Mouse (Mus musculus) testis, adult 2 months (tissue): ENCODE measurements around the gene Clcn6. TPM values are rescaled to one million over a fixed set of nuclear protein-coding genes. Genes with fewer than 3 reads are reported as not detected.

ENCODE experiments used
- H3K27ac ChIP-seq: fragments of 200-500 bp; 2 replicates; pipeline ENCODE4 v1.5.1; 2012; ENCODE audit warnings: low read depth, low read length; ENCODE audit not compliant: control insufficient read depth, insufficient read depth
- H3K27me3 ChIP-seq: fragments of 200-500 bp; 2 replicates; pipeline ENCODE4 v1.6.1; 2012; ENCODE audit warnings: mild to moderate bottlenecking, low read length, moderate library complexity; ENCODE audit not compliant: control insufficient read depth, insufficient read depth
- H3K36me3 ChIP-seq: fragments of 200-500 bp; 2 replicates; pipeline ENCODE4 v1.6.1; 2012; ENCODE audit warnings: mild to moderate bottlenecking, low read length; ENCODE audit not compliant: control insufficient read depth, insufficient read depth
- H3K4me1 ChIP-seq: fragments of 200-500 bp; 2 replicates; pipeline ENCODE4 v1.6.1; 2012; ENCODE audit warnings: low read length; ENCODE audit not compliant: control insufficient read depth, insufficient read depth
- H3K4me3 ChIP-seq: fragments of 200-500 bp; 2 replicates; pipeline ENCODE4 v1.5.1; 2012; ENCODE audit warnings: low read depth, mild to moderate bottlenecking, low read length, moderate library complexity, mixed read lengths; ENCODE audit not compliant: control insufficient read depth
- CTCF ChIP-seq: fragments of 200-500 bp; IDR thresholded peaks from 2 replicates; pipeline ENCODE4 v1.5.1; 2012; ENCODE audit warnings: low read depth, mild to moderate bottlenecking, inconsistent platforms, low read length, moderate library complexity; ENCODE audit not compliant: control insufficient read depth, insufficient read depth, insufficient replicate concordance
- POLR2A ChIP-seq: fragments of 200-500 bp; IDR thresholded peaks from 2 replicates; pipeline ENCODE4 v1.6.1; 2012; ENCODE audit warnings: low read depth, mild to moderate bottlenecking, inconsistent platforms, low read length, moderate library complexity; ENCODE audit not compliant: control insufficient read depth
- polyA plus RNA-seq: library from polyadenylated mRNA; depleted of rRNA; stranded (reverse); fragments of >200 nt; gene quantifications from 2 replicates; pipeline ENCODE4 v1.2.3, GENCODE M21; 2012

Gene Clcn6
- polyA plus RNA-seq, 1 experiment: 12.7 TPM

GRCm38 (mm10) chr4:148035440-148035839, 3.2 kb downstream of the Clcn6 start:
- H3K27me3 ChIP-seq: no peaks in the 10 kb centered on the region
- no peak for TF ChIP-seq POLR2A
- TF ChIP-seq CTCF: no peak
- H3K27ac ChIP-seq: no peak overlapping the region
- no peak overlapping the region for H3K4me3 ChIP-seq
- H3K4me1 ChIP-seq: peaks cover 9% of the 10 kb centered on the region
- H3K36me3 ChIP-seq: no peaks in the 10 kb centered on the region

GRCm38 (mm10) chr4:148033858-148034410, 4.7 kb downstream of the Clcn6 start:
- Histone ChIP-seq H3K27me3 (no peaks in the 10 kb centered on the region), H3K4me1 (peaks cover 4% of the 10 kb centered on the region), H3K27ac (no peak overlapping the region), H3K4me3 (no peak overlapping the region), H3K36me3 (no peaks in the 10 kb centered on the region; the same call in 1 of the 2 replicates)
- TF ChIP-seq POLR2A (no peak), CTCF (no peak)

GRCm38 (mm10) chr4:148030506-148030905, 8.1 kb downstream of the Clcn6 start:
- no peaks in the 10 kb centered on the region for H3K4me1 ChIP-seq
- no peak overlapping the region for H3K4me3 ChIP-seq
- TF ChIP-seq POLR2A (no peak), CTCF (no peak)
- H3K36me3 ChIP-seq: no peaks in the 10 kb centered on the region; the same call in 1 of the 2 replicates
- H3K27me3 ChIP-seq: no peaks in the 10 kb centered on the region
- H3K27ac ChIP-seq: no peak overlapping the region

- TF ChIP-seq CTCF: no peak
- no peak for TF ChIP-seq POLR2A
- H3K27me3 ChIP-seq: no peaks in the 10 kb centered on the region
These were observed 9.3 kb downstream of the Clcn6 start for GRCm38 (mm10) chr4:148029297-148029696.

GRCm38 (mm10) chr4:148024003-148024402, 14.6 kb downstream of the Clcn6 start:
- Histone ChIP-seq H3K27me3 (no peaks in the 10 kb centered on the region), H3K4me1 (no peaks in the 10 kb centered on the region), H3K4me3 (no peak overlapping the region), H3K36me3 (peaks cover 3% of the 10 kb centered on the region), H3K27ac (no peak overlapping the region)
- TF ChIP-seq CTCF (no peak), POLR2A (no peak)

More at GRCm38 (mm10) chr4:148029297-148029696, 9.3 kb downstream of the Clcn6 start:
- Histone ChIP-seq H3K4me1 (no peaks in the 10 kb centered on the region), H3K4me3 (no peak overlapping the region), H3K36me3 (no peaks in the 10 kb centered on the region; the same call in 1 of the 2 replicates), H3K27ac (no peak overlapping the region)

GRCm38 (mm10) chr4:148018410-148018809, 20.2 kb downstream of the Clcn6 start:
- Histone ChIP-seq H3K4me3 (no peak overlapping the region), H3K27me3 (no peaks in the 10 kb centered on the region), H3K4me1 (no peaks in the 10 kb centered on the region), H3K36me3 (peaks cover 7% of the 10 kb centered on the region), H3K27ac (no peak overlapping the region)
- TF ChIP-seq POLR2A (no peak), CTCF (no peak)

- Histone ChIP-seq H3K27me3 (no peaks in the 10 kb centered on the region), H3K4me1 (no peaks in the 10 kb centered on the region), H3K27ac (no peak overlapping the region), H3K36me3 (peaks cover 7% of the 10 kb centered on the region), H3K4me3 (no peak overlapping the region)
- TF ChIP-seq CTCF (no peak), POLR2A (no peak)
These were observed 21.6 kb downstream of the Clcn6 start for GRCm38 (mm10) chr4:148016981-148017380.
